Mouse (Mus musculus) ES-Bruce4 (cell line): ENCODE results near the gene Plcg1.

Experiments used
- CTCF ChIP-seq: IDR thresholded peaks from one replicate; pipeline ENCODE4 v1.8.1; 2011; ENCODE audit warnings: low read depth, low read length
- EP300 ChIP-seq: IDR thresholded peaks from 2 replicates; pipeline ENCODE4 v1.6.1; 2011; ENCODE audit warnings: low read depth, low read length; ENCODE audit not compliant: insufficient read depth
- POLR2A ChIP-seq: IDR thresholded peaks from one replicate; pipeline ENCODE4 v1.8.1; 2011; ENCODE audit warnings: low read length; ENCODE audit not compliant: insufficient read depth

DNA sequence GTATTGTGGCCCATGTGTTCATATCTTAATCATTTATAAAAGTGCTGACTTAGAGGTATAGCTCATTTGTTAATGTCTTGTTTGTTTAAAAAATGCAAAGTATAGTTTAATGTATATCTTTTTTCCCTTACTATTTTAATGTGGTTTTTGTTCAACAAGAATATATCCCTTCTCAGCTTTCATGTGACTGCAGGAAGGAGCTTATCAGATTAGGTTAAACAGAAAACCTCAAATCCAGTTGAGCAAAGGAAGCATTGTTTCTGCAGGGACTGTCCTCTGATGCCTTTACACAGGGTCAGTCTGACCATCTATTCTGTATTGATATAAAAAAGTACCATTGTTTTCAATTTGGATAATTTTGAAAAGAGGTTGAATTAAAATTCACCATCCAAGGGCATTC lies 28.3 kb upstream of the Plcg1 start:
- no peak for TF ChIP-seq CTCF
- TF ChIP-seq EP300: no peak
- no peak for TF ChIP-seq POLR2A
